Mouse (Mus musculus): Measurements from ENCODE around the gene Nudcd2.
A peak's percentile ranks its signal among the peaks of the same experiment; 100 is the strongest.
"Not testable (repeated sequence)": the region's sequence is repeated elsewhere in the genome, so short reads cannot be mapped to it uniquely, and the experiment has no call there.

The Nudcd2 gene

DNA sequence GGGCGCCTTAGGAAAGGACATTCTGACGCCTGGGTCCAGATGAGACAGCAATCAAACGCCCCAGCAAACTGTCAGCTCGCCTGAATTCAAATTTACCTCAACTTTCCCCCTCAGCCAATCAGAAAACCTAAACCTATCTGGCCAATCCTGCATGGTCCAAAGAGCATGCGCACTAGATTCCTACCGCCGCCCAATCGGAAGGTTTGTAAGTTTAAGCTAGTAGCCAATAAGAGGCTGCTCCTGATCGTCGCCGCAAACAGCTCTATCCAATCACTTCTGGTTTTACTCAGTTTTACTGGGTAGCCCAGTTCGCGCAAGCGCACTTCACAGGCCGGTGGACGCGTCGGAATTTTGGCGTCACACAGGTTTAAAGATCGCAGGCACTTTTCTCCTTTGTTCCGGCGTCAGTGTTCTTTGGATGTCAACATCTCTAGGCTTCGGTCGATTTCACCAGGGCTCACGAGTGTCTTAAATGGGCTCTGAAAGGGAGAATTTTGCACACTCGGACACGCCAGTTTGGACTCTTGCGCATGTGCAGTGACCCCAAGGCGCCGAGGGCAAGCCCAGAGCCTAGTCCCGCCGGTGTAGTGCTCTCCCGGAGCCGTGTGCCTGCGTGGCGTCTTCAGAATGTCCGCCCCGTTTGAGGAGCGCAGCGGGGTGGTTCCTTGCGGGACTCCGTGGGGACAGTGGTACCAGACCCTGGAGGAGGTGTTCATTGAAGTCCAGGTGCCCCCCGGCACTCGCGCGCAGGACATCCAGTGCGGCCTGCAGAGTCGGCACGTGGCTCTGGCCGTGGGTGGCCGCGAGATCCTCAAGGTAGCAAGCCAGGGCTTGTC lies at the start of gene Nudcd2, which contains the start of gene Hmmr:
TSS of gene Nudcd2 (plus strand) at position 329 of the 836 bp plus-strand sequence.
TSS of gene Hmmr (minus strand) at position 84 of the 836 bp plus-strand sequence.
- DNase-seq, result peak; percentile 87

DNA sequence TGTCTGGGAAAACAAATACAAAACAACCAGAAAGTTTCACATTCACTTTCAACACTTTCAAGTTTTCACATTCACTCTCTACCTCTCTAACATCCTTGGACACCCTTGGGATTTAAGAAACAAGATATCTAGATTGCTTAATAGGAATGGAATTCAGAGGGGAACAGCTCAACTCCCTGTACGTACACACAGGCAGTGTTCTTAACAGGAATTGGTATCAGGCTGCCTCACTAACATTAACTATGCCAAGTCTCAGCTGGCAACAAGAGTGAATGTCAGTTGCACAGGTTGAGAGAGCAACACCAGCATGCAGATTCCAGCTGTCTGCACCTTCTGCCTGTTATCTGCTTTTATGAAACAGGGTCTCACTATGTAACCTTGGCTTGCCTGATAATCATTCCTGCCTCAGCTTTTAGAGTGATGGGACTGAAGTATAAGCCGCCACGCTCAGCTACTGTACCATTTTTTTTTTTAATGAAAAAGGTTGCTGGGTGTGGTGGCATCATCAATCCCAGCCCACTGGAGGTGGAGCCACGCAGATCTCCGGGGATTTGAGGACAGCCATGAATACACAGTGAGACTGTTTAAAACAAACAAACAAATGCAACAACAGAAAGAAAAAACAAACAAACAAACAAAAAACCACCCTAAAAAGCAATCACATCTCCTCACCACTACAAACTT lies 42.9 kb upstream of the Nudcd2 start:
- no peak for DNase-seq

DNA sequence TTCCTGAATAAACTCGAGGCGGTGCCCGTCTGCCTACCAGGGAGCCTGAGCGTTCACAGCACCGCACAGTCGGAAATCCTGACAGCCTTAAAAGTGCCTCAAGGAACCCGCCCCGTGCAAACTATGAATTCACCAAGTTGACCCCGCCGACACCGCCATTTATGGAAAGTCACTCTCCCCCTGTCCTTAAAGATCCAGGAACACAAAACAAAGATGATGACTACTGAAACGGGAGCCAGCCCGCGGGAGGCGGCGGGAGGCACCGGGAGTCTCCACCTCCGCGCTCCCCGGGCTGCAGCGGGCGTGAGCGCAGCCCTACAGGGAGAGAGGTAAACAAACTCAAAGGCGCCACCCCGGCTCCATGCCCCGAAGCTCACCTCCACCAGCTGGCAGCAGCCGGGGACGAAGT lies 41.4 kb upstream of the Nudcd2 start:
- peak; percentile 16 for DNase-seq

DNA sequence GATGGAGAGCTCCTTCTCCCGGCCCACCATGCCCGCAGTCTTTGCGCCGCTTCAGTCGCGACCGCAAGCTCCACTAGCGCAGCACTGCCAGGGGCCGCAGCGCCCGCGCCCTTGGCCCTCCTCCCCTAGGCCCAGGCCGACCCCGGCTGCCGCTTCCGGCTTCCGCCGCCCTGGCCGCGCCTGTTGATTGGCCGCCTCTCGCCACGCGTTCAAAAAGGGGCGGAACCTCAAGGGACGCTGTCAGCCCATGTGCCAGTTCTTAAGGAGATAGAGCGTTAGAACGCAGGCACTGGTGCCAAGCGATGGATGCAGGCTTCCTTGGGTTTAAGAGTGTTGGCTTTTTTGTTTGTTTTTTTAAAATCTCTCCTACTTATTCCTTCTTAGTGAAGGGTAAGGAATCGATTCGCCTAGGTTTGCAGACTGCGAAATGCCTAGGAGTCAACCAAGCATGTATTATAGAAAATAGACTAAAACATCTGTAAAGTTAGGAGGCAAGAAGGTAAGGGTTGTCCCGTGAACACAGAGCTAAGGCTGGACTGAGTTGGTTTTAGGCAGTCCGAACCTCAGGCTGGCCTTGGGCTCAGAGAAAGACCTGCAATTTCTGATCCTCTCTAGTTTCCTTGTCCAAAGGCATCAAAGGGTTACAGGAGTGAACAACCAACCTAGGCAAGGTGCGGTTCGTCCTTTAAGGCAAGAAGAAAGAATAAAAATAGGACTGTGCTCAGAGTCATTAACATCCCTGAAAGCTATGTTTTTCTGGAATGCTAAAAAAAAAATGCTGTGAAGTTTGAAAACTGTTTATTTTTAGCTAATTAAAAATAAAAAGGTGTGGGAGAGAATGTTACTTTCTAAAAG lies 40.7 kb upstream of the Nudcd2 start:
- peak; percentile 85 for DNase-seq

DNA sequence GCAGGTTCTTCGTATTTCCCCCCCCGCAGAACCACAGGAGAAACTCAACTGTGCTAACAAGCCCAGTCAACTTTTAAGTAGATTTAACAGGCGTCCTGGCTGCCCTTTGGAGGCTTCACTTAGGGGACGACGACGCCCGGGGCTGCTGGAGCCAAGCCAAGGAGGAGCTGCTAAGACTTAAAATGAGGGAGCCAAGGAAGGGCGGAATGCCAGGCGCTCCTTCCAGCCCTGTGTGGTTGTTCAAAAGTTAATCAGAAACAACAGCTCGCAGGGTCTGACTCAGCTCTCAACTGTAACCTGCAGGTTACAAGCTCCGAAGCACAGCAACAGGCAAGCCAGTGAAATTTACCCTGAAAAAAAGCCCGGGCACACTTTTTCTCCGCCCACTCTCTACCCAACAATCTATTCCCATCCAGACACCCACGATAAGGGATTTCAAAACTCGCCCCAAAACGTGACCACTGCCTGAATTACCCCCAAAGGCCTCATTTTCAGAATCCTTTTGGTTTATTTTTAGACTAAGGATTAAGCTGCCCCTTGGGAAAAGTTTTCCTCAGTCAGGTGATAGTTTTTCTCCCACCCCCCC lies 40.0 kb upstream of the Nudcd2 start:
- peak; percentile 72 for DNase-seq

DNA sequence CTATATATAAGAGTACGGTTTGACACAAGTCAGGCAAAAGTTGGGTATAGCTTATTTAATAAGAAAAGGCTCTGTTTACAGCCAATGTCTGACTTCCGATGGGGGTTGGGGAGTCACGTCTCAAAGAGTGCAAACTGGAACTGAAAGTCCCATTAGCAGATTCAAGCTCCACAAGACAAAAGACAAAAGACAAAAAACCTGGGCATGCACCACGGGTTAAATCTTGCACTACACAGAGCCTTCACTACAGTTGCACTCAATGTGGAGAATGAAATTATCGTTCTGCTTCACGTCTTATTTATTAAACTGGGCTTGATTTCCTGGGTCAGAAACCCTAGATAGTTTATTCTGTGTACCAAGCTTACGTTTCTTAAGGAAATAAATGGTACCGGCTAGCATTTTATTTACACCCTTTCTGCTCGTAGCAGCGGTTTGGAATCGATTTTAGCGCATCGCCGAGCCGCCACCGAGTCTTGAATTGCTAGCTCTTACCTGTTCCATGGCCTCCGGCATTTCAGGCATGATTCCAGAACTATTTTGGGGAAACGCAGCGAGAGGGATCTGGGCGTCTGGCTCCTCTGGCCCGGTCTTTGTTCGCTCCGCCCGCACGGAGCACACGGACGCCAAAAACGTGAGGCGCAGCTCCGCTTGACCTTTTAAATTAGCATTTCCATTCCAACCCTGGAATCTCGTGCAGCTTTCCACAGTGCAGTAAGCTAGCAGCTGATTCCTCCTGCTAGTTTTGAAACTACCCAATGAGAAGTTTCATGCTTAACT lies 39.0 kb upstream of the Nudcd2 start:
- DNase-seq, result peak; percentile 41

DNA sequence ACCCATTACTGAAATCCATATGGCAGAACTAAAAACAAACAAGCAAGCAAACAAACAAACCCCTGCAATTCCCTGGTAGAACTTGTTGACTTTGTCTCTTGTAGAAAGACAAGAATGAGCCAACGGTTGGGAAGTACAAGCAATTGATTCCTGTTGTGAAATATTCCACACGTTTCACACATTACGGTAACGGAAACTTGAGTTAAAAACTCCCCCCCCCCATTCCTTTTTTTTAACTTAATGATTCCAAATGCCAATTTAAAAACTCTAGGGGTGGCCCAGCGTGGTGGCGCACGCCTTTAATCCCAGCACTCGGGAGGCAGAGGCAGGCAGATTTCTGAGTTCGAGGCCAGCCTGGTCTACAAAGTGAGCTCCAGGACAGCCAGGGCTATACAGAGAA lies 38.4 kb upstream of the Nudcd2 start, which contains the start of gene Mat2b:
TSS of gene Mat2b (minus strand) at position 101 of the 400 bp plus-strand sequence.
- no peak for DNase-seq

DNA sequence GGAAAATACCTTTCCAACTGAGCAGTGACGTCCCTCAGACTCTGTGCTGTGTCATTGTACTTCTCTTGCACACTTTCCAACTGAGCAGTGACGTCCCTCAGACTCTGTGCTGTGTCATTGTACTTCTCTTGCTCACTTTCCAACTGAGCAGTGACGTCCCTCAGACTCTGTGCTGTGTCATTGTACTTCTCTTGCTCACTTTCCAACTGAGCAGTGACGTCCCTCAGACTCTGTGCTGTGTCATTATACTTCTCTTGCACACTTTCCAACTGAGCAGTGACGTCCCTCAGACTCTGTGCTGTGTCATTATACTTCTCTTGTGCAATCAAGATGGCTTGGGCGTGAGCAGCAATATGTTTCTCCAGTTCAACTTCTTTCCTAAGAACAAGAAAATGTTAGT lies 23.6 kb upstream of the Nudcd2 start:
- not testable (repeated sequence) for DNase-seq

DNA sequence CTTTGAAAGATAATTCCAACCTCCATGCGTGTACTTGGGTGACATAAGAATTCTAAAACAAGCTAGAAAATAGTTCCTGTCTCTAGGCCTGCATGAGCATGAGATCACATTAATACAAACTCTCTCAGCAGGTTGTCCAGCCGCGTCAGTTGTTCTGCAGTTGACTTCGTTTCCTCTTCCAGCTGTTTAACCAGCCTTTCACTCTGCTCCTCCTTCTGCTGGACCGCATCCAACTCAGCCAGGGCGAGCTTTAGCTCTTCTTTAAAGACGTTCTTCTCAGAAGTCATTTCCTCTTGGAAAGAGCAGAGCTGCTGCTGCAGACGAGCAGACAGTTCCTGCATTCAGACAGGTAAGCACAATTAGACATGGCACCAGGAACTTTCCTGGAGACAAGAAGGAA lies 19.6 kb upstream of the Nudcd2 start:
- peak; percentile 16 for DNase-seq

DNA sequence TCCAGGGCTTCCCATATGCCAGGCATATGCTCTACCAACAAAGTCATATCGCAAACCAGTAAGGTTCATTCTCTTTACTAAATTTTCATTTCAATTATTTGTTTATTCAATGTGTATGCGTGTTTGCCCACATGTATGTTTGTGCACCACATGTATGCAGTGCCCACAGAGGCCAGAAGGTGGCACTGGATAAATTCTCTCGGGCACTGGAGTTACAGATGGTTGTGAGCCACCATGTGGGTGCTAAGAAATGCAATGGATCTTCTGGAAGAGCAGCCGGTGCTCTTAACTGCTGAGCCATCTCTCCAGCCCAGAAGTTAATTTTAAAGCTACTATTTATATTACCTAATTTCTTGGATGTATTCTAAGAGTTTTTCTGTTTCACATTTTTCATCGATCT lies 17.9 kb upstream of the Nudcd2 start:
- DNase-seq, result peak; percentile 19

DNA sequence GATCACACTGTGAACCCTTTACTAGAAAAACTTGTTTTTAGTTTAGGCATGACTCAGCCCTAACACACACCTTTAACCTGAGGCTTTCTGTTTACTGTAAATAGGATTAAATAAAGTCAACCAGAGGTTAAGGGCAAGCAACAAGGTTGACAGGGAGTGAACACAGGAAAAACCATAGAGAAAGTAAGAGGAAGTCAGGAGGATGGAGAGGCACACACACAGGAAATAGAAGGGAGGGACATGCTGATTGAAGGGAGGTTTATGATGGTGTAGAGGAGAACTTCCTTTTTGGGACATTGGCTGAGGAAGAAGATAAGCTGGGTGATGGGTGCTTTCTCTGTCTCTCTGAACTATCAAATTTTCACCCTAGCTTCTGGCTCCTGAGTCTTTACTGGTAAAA lies 15.1 kb upstream of the Nudcd2 start:
- DNase-seq, result no peak

DNA sequence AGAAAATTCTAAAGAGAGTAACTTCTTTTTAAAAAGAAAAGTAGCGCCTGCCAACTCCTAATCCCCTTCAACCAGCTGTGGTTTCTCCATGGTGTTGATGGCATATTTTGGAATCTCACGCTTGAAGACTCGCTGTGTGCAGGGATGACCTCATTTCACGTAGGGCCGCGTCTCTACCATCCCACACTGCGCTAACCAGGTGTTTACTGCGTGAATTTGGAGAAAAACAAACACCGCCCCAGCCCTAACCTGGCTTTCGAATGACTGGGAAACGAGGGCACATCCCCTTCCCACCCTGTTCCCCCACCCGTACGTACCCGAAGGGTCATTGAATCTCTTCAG lies 499 bp upstream of the Nudcd2 start:
- DNase-seq, result no peak

DNA sequence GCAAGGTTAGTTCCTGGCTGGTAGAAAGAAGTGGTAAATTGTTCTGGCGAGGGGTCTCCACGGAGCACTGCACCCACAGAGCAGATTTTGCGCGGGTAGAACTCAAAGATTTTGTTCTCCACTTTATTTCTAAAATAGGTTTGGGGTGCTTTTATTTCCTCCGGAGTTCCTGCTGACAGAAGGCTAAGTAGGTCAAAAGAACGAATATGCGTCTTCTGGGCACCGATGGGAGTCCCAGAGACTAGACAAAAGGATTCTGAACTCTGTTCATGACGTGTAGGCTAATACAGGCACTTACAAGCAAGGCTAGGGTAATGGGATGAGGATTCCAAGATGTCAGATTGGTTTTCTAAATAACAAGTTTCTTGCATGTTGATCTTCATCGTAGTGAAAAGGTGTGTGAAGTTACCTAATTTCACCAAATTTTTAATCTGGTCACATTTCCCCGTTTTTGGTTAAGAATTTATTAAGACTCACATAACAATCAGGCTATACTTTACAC lies 835 bp downstream of the Nudcd2 start:
- no peak for DNase-seq

DNA sequence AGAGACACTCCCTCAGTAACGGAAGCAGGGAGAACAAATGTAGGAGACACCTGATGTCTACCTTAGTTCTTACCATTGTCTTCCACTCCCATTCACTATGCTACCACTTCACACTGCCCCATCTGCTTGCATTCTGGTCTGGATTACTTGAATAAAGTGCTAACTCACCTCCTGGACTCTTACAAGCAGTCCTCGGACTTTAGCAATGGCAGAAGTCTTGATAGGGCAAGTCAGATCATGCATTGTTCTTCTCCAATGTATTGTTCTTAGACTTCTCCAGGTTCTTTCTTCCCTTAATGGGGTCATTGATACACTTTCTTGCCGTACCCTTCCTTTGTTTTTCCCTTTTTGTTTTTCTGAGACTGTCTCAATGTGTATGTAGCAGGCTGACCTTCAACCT lies 3.9 kb downstream of the Nudcd2 start:
- no peak for DNase-seq

DNA sequence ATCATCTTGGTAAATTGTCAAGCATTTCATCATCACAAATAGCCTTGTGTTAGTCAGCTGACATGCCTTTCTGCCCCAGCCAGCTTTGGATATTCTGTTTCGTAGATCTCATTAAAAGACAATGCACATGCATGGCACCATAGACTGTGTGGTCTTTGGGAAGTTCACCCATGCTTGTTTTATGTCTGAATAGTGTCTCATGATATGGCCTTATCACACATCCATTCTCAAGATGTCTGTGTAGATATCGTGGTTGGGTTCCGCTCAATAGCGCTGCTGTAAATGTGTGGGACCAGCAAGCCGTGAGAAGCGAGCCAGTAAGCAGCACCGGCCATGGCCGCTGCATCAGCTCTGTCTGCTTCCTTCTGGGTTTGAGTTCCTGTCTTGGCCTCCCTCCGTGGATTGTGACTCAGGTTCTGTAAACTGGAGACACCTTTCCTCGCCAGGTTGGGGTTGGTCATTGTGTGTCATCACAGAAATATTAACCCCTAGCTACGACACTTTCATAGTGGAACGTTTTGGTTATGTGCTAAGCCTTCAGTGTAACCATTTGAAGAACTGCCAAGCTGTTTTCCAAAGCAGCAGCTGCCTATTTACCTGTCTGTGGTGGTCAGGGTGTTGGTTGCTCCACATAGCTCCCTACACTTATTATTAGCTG lies 8.3 kb downstream of the Nudcd2 start:
- DNase-seq, result no peak

DNA sequence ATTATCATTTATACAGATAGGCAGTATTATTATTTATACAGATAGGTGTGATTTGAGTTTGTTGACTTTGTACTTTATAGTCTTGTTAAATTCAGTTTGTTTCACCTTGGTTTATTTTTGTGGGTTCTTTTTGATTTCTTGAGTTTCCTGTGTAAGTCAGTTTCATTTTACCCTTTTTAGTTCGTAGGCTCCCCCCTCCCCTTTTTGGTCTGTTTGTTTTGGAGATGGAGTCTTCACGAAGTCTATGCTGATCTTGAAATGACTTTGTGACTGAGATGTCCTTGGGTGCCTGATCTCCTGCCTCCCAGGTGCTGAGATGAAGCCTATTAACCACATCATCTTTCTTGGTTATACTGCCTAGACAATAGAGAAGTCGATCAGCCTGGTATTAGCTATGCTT lies 10.9 kb downstream of the Nudcd2 start:
- no peak for DNase-seq

DNA sequence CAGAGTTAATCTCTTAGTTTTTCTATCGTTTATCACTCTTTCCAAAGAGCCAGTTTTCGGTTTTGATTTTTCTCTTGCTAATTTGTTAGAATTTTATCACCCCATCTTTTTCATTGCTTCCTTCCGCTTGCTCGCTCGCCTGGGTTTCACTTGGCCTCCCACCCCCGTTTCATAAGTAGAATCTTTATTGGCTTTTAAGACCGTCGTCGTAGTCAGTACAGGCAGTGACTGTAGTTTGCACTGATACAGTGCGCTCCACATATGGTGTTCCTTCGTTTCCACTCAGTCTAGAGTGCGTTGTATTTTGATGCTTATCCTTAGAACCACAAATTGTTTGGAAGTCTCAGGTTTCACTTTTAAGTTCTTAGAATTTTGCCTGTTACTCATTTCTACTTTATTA lies 12.9 kb downstream of the Nudcd2 start:
- DNase-seq, result no peak

DNA sequence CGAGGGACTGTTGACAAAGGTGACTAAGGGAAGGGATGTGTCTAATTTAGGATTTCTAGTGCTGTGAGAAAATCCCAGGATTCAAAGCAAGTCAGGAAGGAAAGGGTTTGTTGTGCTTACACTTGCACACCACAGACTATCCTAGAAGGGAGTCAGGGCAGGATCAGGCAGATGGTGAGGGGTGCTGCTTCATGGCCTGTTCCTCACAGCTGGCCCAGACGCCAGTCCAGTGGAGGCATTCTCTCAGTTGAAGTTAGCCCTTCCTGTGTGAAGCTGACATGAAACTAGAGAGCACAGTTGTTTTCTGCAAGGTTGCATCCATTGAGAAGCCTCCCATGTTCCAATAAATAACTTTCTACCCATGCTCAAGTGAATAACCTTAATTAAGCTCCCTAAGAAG lies 14.2 kb downstream of the Nudcd2 start:
- DNase-seq, result no peak

DNA sequence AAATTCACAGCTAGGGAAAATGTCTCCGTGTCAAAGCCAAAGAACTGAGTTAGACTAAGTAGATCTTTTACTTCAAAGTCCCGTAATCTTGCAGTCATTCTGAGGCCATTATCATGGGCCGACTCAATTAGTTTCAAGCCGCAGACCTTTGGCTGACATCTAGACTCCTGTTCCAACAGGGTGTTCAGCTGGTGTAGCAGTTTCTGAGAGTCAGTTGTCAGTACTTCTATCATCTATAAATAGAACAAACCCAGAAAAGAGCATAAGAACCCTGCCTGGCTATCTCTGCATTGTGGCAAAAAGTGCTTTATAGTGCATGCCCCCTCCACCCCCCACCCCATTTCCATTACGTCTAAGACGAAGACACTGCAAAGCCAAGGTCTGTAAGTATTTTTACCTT lies 20.4 kb downstream of the Nudcd2 start:
- no peak for DNase-seq

DNA sequence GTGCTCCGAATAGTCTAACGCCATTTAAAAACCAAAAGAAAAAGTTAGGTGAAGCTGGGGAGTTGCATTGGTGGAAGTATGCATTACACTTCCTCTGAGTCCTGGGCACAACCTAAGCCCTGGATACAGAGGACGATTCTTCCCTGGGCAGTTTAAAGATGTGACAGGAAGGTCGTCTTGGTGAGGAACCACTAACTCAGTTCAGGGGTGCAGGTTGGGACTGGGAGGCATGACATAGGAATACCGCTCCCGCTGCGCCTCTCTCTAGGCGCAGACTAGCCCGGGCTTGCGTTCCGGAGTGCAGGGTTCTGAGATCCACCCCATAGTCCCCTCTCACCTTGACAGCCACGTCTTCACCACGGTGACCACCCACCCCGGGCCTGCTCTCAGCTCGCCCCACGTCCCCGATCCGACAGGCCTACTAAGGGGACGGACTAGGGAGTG lies 21.2 kb downstream of the Nudcd2 start:
- DNase-seq, result no peak

DNA sequence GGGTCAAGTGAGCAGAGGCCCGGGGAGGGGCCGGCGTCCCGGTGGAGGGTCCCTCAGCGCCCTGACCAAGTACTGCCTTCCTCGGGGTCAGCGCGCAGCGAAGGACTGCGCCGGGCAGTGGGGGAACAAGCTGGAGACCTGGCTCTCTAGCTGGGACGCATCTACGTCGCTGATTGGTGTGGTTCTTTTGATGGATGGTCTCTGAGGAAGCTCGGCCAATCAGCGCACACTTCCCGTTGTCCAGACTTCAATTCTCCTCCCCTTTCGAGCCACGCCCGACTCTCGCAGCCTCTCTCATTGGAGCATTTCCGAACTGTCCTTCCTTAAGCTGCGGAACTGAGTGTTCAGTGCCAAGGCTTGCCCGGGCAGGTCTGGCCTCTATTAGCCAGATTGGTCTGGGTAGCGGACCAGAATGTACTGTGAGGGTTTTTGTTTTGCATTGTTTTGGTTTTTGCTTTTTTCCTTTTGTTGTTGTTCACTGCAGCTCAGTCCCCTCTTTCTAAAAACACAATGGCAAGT lies 21.7 kb downstream of the Nudcd2 start, which contains the start of gene Ccng1:
TSS of gene Ccng1 (minus strand) at position 203 of the 519 bp plus-strand sequence.
- DNase-seq, result peak; percentile 76

All from right cerebral cortex, postnatal 4 days (tissue).